Mouse (Mus musculus) layer of hippocampus, postnatal 14 days (tissue): ENCODE measurements around the gene Cldn20. TPM values are rescaled to one million over a fixed set of nuclear protein-coding genes. Genes with fewer than 3 reads are reported as not detected.

Experiments used
- DNase-seq, 2 experiments: peaks; one replicate each; pipeline ENCODE4 v3.0.0; 2021 to 2022; ENCODE audit warnings: low spot score in 2 of 2, mixed read lengths in 1 of 2
- long read RNA-seq, 2 experiments: library from polyadenylated mRNA; stranded (forward); transcript quantifications; one replicate each; pipeline ENCODE4 v2.0.0; 2021
- total RNA-seq, 2 experiments: library from RNA; stranded (reverse); gene quantifications; 2 replicates each; pipeline ENCODE4 v1.2.3; 2021

Gene Cldn20
- total RNA-seq = not detected
- long read RNA-seq, experiment 1 = 0 reads
- long read RNA-seq, experiment 2 = 0 reads

DNA sequence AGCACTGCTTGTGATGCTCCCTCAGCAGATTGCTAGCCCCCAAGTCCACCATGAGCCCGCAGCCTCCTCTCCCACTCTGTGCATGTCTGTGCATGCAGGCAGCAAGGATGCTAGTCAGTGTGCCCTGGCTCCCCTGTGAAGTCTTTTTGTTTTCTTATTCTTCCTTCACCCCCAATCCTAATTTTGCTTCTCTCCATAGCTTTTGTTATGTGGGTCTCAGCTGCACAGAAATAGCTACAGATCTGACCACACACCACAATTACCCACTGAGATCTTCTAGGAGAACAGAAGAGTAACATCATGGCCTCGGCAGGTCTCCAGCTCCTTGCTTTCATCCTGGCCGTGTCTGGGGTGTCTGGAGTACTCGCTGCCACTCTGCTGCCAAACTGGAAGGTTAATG, at the start of gene Cldn20:
Cldn20 (plus strand) TSS at position 301 of the 400 bp plus-strand sequence.
- DNase-seq = no peak

DNA sequence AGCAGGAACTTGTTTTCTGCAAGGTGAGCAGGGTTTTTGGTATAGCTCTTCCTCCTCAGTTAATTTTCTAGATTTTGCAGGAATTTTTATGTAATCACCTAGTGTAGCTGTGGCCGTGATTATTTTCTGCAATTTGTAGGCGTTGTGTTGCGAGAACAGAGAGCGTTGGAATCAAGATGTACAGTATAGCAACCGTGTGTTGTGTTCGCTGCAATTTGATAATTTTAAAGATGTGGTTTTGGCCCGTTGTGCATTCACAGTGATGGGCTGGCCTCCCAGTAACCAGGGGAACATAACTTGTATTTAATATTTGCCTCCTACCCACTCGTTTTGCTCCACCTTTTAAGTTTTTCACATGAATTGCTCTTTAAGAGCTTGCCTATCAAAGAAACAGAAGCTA, 49.3 kb upstream of the Cldn20 start:
- no peak for DNase-seq

DNA sequence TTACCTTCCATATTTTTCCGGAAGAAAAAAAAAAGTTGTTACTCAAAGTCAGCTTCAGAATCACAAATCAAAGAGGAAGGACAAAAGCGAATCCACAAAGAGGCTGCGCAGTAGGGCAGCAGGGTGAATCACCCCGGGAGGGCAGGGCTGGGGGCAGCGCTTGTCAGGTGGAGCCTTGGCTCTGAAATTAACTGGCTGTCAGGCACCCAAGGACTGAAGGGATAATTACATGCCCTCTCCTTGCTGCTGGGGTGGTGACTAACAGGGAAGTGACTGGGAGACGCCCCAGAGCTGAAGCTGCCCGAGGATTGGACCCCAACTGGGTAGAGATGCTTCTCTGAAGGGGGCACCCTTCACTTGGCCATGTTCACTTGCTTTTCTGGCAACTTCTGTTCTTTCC, 46.5 kb upstream of the Cldn20 start:
- no peak for DNase-seq

DNA sequence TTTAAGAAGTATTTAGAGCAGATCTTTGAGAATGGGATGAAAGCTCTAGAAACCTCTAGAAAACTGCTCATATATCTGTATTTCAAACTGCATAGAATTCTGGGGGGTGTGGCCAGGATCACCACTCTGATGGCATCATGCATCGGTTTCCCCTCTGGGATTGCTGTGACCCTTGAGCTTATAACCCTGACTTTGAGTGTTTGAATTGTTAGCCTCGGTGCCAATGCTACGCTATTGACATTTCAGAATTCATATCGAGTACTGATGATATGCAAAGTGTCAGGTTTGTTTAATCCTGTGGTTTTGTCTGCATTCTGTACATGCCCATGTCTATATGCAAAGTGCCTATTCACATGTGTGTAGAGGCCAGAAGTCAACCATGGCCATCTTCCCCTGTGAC, 45.1 kb upstream of the Cldn20 start:
- no peak for DNase-seq

DNA sequence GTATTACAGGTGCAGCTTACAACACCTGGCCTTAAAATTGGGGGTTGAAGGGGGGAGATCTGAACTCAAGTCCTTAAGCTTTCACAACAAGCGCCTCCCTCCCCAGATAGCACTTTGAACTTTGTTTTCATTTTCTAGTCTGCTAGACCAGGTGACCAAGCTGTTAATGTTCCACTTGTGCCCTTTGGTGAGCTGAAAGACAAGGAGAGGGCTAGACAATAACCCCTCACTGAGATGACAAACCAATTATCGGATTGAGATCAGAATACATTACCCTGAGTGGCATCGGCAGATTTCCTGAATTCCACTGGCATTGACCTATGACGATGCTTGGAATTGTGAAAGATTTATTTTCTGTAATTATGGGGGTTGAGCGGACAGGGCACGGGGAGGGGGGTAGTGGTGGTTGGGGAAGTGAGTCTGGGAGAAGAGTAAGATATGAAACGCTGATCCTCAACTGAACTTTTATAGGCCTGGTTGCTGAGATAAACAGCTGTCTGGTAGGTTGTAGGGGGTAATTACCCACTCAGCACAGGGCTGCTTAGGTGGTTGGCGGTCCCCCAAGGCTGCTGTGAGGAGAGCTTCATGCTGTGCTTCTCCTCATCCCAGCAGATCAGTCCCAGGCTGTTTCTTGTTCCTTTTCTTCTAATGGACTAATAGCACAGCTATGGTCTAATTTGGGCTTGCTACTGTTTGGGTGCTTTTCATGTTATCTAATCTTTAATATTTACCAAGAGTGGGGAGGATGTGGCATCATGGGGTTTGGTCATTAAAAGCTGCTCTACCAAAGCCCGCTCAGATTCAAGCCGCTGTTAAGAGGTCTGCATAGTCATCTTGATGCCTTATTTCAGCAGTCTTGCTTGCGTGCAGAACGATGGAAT, 44.4 kb upstream of the Cldn20 start:
- DNase-seq = no peak

DNA sequence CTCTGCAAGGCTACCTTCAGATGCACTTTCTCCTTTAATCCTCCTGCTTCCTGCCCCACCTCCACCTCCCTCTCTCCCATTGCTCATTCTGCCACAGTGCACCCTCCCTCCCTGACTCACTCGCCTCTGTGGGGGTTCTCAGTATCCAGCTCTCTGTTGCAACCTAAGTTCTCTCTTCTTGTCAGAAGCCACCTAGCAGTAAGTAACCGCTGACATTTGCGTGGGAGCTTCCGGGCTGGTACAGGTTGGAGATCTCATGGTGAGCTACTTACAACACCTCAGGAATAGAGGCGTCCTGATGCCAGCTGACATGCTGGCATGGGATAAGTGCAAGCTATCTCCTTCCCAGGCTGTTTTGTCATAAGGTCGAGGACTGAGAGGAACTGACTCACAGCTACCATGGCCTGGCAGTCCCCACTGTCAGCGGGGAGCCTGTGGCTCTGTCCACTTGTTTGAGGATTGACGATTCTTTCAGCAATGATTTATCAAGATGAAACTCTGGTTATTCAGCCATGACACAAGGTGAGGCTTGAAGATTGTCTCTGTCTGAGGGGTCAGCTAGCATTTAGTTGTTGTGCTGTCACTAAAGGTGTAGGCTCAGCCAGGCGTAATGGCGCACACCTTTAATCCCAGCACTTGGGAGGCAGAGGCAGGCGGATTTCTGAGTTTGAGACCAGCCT, 42.0 kb upstream of the Cldn20 start:
- DNase-seq = no peak

DNA sequence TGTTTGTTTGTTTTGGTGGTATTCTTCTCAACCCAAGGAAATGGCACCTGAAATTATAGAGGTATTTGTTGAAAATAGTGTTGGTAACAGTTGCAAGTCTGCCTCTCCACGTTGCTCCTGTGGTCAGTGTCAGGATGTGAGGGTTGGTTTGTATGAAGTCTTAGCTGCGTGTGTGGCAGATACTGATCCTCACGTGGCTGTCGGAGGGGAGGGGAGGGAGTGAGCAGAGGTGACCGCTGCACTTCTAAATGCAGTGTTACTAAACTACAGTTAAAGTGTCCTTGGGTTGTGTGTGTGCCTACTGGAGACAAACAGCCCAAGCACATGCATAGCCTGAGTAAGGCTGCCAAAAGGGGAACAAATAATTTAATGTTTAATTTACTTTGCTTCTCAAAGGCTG, 41.3 kb upstream of the Cldn20 start:
- DNase-seq = no peak

DNA sequence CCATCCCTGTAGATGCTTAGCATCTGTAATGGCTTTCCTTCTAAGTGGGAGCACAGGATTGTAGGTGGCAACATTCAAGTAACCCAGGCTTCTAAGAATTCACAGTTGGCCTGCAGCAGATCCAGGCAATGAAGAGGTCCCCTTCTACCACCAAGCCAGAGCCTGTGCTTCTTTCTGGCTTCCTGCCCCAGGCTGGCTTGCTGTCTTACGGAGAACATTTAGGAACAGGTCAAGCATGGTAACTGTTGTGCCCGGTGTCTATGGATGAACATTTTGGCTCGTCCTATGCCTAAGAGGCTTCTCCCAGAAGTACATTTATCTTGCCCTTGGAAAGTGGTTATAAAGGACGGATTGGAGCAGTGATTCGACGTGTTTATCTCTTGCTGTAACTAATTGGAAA, 40.7 kb upstream of the Cldn20 start:
- DNase-seq = no peak

DNA sequence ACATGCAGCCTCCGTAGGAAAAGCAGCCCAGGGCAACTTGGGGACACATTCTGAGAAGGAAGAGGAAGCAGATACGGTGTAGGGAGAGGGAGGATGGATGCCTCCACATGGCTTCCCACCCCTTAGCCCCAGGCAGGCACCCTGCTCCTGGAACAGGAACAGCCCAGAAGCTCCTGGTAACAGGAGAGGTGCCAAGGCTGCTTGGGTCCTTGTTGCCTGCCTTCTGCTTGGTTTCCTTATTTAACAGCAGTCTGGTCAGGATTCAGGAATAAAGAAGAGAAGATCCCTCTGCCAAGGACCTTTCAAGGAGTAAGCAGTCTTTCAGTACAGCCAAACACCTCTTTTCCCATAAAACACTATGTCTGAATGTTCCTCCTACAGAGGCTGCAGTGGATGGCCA, 36.8 kb upstream of the Cldn20 start:
- DNase-seq = no peak

DNA sequence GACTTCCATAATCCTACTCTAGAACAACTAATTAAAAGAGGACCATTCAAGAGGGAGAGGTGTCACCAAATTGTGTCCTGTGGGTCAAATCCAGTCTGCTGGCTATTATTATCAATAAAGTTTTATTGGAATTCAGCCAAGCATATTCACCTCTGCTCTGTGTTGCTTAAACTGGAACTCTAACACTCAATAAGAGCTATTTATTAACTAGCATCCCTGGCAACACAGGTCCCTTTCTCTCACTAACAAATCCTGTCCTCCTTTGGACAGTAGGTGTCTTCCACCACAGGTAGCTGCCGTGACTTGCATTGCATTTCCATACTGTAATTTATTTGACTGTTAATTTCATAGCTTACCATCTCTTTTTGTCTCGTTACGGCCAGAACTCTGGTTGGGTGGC, 36.3 kb upstream of the Cldn20 start:
- no peak for DNase-seq

DNA sequence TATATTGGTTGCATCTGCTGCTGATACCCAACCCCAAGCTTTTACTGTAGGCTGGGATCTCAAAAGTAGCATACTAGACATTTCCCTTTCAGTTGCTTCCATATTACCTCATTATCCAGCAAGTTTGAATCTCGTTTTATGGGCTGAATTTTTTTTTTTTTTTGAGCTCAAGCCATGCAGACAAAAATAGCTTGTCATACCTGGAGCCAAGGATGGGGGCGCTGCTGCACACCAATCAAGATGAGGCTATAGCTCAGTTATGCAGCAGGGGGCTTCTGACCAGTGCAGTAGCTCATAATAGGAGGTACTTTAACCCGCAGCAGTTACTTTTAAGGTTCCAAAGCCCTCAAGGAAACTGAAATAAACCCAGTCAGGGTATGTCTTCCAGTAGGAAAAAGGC, 34.3 kb upstream of the Cldn20 start:
- peak in 1 of 2 experiments; percentile 40 for DNase-seq

DNA sequence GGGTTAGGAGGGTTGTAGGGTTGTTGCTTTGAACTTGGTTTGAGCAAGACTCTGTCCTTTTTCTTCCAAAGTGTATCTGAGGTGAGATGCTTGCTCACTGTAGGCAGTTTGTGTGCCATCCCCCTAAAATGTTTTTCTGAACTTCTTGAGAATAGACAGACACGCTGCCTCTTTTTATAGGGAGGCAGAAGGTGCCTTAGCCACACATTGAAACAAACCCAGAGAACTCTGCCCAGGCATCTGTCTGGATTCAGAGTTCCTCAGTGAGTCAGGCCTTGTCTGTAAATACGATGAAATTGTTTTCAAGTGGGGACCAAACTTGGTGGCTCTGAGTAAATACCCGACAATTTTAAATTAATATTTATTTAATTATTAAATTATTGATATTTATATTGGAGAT, 33.8 kb upstream of the Cldn20 start:
- no peak for DNase-seq

DNA sequence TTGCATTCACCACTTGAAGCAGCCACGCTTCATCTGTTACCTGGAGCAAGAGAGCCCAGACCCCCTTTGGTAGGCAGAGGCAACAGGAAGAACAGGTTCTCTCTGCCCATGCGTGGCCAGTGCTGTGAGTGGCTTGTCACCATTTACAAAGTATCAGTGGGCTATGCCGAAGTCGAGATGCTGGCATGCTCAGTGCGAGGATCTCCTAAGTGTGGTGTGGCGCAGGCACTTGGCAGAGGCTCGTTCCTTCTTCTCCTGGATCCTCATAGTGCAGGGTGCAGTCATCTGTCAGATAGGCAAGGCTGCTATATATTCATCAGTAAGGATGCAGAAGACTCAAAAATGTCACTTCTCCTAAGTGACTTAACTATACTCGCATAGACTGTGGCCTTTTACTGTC, 32.9 kb upstream of the Cldn20 start:
- no peak for DNase-seq

DNA sequence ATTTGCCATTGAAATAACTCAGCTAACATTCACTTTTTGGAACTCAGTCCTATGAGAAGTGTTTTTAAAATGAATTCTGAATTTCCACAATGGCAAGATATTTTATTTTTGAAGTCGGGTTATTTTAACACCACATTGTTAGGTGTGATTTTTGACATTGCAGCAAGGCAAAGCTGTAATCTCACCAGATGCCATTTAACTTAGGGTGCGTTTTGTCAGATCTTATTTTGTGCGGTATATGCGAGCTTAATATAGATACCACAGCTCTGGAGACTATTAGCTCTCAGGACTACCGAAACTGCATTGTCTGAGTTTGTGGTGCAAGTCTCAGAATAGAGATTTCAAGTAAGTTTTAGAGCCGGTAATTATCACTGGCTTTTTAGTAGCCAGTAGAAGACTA, 32.3 kb upstream of the Cldn20 start:
- DNase-seq = no peak

DNA sequence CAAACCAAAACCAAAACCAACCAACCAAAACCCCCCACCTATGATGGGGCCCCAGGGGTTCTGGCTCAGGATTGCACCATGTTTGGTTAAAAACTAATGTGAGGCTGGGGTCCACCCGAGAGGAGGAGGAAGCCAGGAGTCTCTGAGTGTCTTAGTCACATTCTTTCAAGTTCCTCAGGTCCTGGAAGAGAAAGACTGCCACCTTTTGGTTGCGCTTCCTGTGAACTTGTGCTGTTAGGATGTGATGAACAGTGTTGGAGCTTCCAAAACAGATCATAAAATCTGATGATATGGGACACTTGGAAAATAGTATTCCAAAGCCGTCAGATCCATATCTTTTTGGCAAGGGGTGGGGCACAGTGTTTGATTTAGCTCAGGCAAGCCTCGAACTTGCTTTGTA, 31.4 kb upstream of the Cldn20 start:
- no peak for DNase-seq

DNA sequence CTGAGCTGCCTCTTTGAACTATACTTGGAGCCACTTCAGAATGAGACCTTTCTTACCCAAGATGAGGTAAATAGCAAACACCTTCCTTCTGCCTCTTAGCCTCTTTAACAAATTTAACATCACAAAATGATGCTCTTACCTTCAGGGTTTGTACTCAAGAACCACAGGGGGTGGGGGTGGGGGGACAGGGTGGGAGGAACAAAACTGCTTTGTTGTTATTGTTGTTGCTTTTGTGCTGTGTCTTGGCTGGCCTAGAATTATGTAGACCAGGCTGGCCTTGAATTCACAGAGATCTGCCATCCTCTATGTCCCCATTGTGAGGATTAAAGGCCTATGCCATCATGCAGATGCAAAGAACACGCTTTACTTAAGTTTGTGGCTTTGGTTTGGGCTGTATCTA, 26.6 kb upstream of the Cldn20 start:
- DNase-seq = no peak

DNA sequence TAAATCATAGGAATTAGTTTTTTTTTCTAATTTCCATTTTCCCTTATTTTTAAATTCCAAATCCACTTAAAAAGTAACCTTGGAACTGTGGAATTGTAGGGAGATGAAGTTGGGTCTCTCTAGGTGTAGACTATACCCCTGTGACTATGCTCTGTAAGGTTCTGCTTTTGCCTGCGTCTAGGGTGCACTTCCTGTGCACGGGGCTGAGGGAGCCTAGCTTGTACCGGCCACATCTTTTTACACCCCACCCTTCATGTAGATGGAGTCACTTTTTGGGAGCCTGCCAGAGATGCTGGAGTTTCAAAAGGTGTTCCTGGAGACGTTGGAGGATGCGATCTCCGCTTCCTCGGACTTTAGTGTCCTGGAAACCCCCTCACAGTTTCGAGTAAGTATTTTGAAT, 25.8 kb upstream of the Cldn20 start:
- no peak for DNase-seq

DNA sequence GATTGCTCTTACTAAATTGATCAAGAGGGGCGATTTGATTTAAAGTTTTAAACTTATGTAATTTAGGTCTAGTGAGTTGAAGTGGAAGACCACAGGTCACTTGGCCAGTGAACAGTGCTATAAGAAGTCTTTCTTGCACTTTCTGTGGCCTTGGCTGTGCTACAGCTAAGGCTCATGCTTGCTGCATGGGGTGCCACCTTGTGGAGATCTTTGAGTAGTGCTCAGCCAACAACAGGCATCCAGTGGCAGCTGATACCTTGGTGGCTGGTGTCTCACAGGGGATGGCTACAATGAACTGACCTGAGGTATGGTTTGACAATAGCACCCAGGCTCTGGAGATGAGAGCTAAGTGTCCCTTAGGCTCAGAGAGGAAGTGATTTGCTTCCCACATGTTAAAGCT, 22.5 kb upstream of the Cldn20 start:
- peak; percentile 59 to 73 for DNase-seq

DNA sequence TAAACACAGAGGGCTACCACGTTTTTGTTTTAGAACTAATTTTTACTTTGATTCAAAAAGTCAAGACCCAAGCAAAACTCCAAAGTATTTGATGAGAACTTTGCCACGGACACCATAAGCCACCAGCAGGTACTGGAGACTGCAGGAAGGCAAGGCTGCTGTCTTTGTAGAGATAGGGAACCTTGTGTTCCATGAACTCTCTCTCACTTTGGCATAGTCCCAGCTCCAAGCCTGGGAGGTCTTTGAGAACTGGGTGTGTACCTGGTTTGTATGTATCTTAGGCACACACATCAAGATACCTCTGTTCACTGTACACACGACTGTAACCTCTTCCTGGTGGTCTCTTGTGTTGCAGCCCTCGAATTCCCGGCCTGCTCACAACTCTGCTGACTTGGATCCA, 18.0 kb upstream of the Cldn20 start:
- no peak for DNase-seq

DNA sequence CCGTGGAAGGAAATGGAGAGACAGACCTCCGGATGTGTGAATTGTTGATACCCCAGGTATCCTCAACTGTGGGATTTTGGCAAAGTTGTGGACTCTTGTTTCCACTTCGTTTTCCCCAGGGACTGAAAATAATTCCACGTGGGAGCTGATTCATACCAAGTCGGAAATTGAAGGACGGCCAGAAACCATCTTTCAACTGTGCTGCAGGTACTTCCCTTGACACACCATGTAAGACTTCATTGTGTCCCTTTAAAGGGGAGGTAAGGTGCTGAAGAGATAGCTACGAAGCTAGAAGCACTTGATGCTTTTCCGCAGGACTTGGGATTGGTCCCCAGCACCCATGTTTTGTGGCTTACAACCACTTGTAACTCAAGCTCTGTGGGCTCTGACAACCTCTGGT, 16.5 kb upstream of the Cldn20 start:
- DNase-seq = no peak

DNA sequence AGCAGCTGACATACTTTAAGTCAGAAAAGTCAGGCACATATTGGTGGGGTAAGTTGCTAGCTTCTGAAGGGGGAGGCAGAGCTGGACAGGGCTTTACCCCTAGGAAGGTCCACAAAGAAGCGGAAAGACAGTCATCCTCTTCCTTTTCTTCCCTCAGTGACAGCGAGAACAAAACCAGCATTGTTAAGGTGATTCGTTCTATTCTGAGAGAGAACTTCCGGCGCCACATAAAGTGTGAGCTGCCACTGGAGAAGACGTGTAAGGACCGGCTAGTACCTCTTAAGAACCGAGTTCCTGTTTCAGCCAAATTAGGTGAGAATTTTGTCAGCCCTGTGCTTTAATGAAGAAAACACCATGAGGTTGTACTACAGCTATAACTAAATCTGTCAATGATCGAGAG, 15.9 kb upstream of the Cldn20 start:
- no peak for DNase-seq

DNA sequence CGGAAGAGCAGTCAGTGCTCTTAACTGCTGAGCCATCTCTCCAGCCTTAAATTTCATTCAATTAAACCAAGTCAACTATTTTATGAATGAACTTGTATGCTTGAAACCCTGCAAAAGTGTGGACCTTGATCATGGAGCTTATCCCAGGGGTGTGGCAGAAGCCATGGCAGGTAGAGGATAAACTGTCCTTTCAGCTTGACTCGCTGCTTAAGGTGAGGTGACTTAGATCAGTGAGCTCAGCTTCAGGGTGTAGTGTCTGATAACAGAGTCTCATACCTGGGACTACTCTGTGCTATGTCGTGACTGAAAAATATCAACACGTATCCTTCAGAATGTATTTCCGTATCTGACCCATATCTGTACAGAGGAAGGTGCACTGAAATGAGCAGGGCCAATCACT, 12.0 kb upstream of the Cldn20 start:
- no peak for DNase-seq
